Mouse (Mus musculus) stomach, postnatal 0 days (tissue): ENCODE measurements around the gene Rdh9. TPM values are rescaled to one million over a fixed set of nuclear protein-coding genes. Genes with fewer than 3 reads are reported as not detected.

ENCODE experiments used
- ATAC-seq: fragments of 200-750 bp; cut with Nextera tagmentation; 2 replicates; pipeline ENCODE4 v1.8.0; 2017; ENCODE audit not compliant: low FRiP score, low TSS enrichment
- DNase-seq: peaks from one replicate; pipeline ENCODE4 v3.0.0-alpha.2; 2016; ENCODE audit warnings: low spot score
- H3K27ac ChIP-seq: fragments of 300-500 bp; sonication (generic); replicated peaks from 2 replicates; pipeline ENCODE4 v1.5.1; 2014; ENCODE audit warnings: mild to moderate bottlenecking, control low read depth
- H3K27me3 ChIP-seq: fragments of 300-500 bp; sonication (generic); 2 replicates; pipeline ENCODE4 v1.6.1; 2014; ENCODE audit warnings: low read length; ENCODE audit not compliant: control insufficient read depth, insufficient read depth
- H3K36me3 ChIP-seq: fragments of 300-500 bp; sonication (generic); 2 replicates; pipeline ENCODE4 v1.6.1; 2014; ENCODE audit warnings: low read length, mixed read lengths; ENCODE audit not compliant: control insufficient read depth, insufficient read depth
- H3K4me1 ChIP-seq: fragments of 300-500 bp; sonication (generic); replicated peaks from 2 replicates; pipeline ENCODE4 v1.6.1; 2014; ENCODE audit warnings: antibody characterized with exemption; ENCODE audit not compliant: control insufficient read depth, insufficient read depth
- H3K4me2 ChIP-seq: fragments of 300-500 bp; sonication (generic); replicated peaks from 2 replicates; pipeline ENCODE4 v1.6.1; 2014; ENCODE audit warnings: low read depth, mild to moderate bottlenecking, control low read depth, moderate library complexity
- H3K4me3 ChIP-seq: fragments of 300-500 bp; sonication (generic); 2 replicates; pipeline ENCODE4 v1.5.1; 2014; ENCODE audit warnings: low read depth, low read length, control low read depth
- H3K9ac ChIP-seq: fragments of 300-500 bp; sonication (generic); 2 replicates; pipeline ENCODE4 v1.6.1; 2014; ENCODE audit warnings: mild to moderate bottlenecking, low read length, control low read depth, mixed read lengths
- H3K9me3 ChIP-seq: fragments of 300-500 bp; sonication (generic); 2 replicates; pipeline ENCODE4 v1.6.1; 2016; ENCODE audit warnings: low read length; ENCODE audit not compliant: control insufficient read depth
- CTCF ChIP-seq: IDR thresholded peaks from 2 replicates; pipeline ENCODE4 v1.5.1; 2016; ENCODE audit warnings: antibody characterized with exemption, low read depth, mild to moderate bottlenecking, moderate library complexity
- EP300 ChIP-seq: optimal IDR thresholded peaks from 2 replicates; pipeline ENCODE3; 2016; ENCODE audit warnings: antibody characterized with exemption
- WGBS: fragments of 180-500 bp; shearing (Covaris S2); extraction: QIAGEN DNeasy Blood & Tissue Kit; methylation state at CpG from one replicate; pipeline ENCODE4 v1.1.7; 2014; 5-methylcytosine and 5-hydroxymethylcytosine counted together
- polyA plus RNA-seq: library from polyadenylated mRNA; unstranded; fragments of >200 nt; fragmentation: Nextera tagmentation; extraction: Ambion mirVana; gene quantifications from 2 replicates; pipeline ENCODE4 v1.2.1, GENCODE M21; 2015

Rdh9 gene
- polyA plus RNA-seq, 1 experiment from 2014 or later = not detected

DNA sequence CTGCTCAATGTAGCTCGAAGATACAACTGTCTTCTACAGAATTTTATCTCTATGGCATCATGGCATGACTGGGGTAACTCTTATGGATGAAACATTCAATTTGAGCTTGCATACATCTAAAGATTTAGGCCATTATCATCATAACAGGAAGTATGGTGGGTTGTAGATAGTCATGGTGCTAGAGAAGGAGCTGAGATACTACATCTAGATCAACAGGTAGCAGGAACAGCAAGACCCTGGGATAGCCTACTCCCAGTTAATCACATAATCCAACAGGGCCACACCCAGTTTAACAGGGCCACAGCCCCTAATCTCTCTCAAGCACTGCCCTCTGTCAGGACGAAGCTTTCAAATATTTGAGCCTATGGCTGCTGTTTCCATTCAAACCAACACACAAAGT lies 64.6 kb downstream of the Rdh9 start:
- Histone ChIP-seq H3K9me3 (no peaks in the 10 kb centered on the region), H3K4me3 (no peak overlapping the region), H3K27ac (no peak overlapping the region), H3K36me3 (no peaks in the 10 kb centered on the region), H3K27me3 (no peaks in the 10 kb centered on the region), H3K4me2 (no peak overlapping the region), H3K4me1 (no peaks in the 10 kb centered on the region), H3K9ac (no peak overlapping the region)
- DNase-seq (no peak), ATAC-seq (no peak)
- TF ChIP-seq CTCF (no peak), EP300 (no peak)
- 70% methylated on average over 2 of the region's 2 CpGs for WGBS

Other genes with a start within 250 kb of the Rdh9 start
- gene Nxph4, start 241.8 kb upstream of the Rdh9 start, polyA plus RNA-seq = 2.7 and 4.0 TPM in 2 replicates
- 32.7 and 37.4 TPM in 2 replicates for gene Lrp1, start 155.2 kb upstream of the Rdh9 start, polyA plus RNA-seq
- gene Stat6, start 133.4 kb upstream of the Rdh9 start, polyA plus RNA-seq = 31.4 and 34.6 TPM in 2 replicates
- 4.1 and 4.5 TPM in 2 replicates for gene Nemp1, start 109.5 kb upstream of the Rdh9 start, polyA plus RNA-seq
- 6.8 and 8.9 TPM in 2 replicates for gene Nab2, start 107.8 kb upstream of the Rdh9 start, polyA plus RNA-seq
- 39.3 and 42.1 TPM in 2 replicates for gene Myo1a, start 71.2 kb upstream of the Rdh9 start, polyA plus RNA-seq
- gene Tac2, start 51.9 kb upstream of the Rdh9 start, polyA plus RNA-seq = 0.34 and 0.35 TPM in 2 replicates
- gene Zbtb39, start 36.8 kb upstream of the Rdh9 start, polyA plus RNA-seq = 1.4 and 1.6 TPM in 2 replicates
- gene Gpr182, start 24.7 kb upstream of the Rdh9 start, polyA plus RNA-seq = 0.77 and 0.92 TPM in 2 replicates
- gene Rdh1, start 16.7 kb upstream of the Rdh9 start, polyA plus RNA-seq = 0.19 and 0.23 TPM in 2 replicates
- 0.67 and 0.69 TPM in 2 replicates for gene Rdh16f1, start 16.6 kb upstream of the Rdh9 start, polyA plus RNA-seq
- 1.0 and 1.5 TPM in 2 replicates for gene Rdh16, start 24.8 kb downstream of the Rdh9 start, polyA plus RNA-seq
- not detected in 2 replicates for gene Rdh19, start 73.5 kb downstream of the Rdh9 start, polyA plus RNA-seq
- gene Rdh16f2, start 90.1 kb downstream of the Rdh9 start, polyA plus RNA-seq = not detected in 2 replicates
- gene Rdh7, start 112.4 kb downstream of the Rdh9 start, polyA plus RNA-seq = 1.9 and 2.1 TPM in 2 replicates
- gene Sdr9c7, start 122.1 kb downstream of the Rdh9 start, polyA plus RNA-seq = 24.6 and 24.7 TPM in 2 replicates
- gene Hsd17b6, start 231.2 kb downstream of the Rdh9 start, polyA plus RNA-seq = 5.0 and 5.7 TPM in 2 replicates
- gene Prim1, start 238.8 kb downstream of the Rdh9 start, polyA plus RNA-seq = 27.3 and 27.4 TPM in 2 replicates